20 mouse cellular contexts compared by ENCODE assay signal in genomic region chr10:84363833-84364232, GRCm38 (mm10).
DNase-seq lines count a peak whose midpoint lies in the region; ATAC-seq lines count a peak whose summit lies in the region.
"Had no signal": no experiment of that assay in that cellular context is flagged by ENCODE, and none has a peak within 500 bp of the region (broad histone marks: within the 10 kb centered on the region; RNA-seq: fewer than 3 reads in every experiment).

No protein-coding gene starts in this region.

- H3K4me1 ChIP-seq in embryonic facial prominence, embryonic 14.5 days (ENCODE audit: control insufficient read depth, insufficient read depth, low read length): no peaks in the 10 kb centered on the region
- no peaks in the 10 kb centered on the region for H3K4me1 ChIP-seq in embryonic facial prominence, embryonic 10.5 days
- H3K4me1 ChIP-seq in midbrain, embryonic 11.5 days (ENCODE audit: control insufficient read depth, insufficient read depth, low read length): no peaks in the 10 kb centered on the region
- H3K4me1 ChIP-seq in midbrain, embryonic 15.5 days: no peaks in the 10 kb centered on the region
- H3K4me1 ChIP-seq: embryonic facial prominence, embryonic 12.5 days; forebrain, embryonic 10.5 days; forebrain, embryonic 12.5 days had no signal

- H3K36me3 ChIP-seq in embryonic facial prominence, embryonic 14.5 days (ENCODE audit: control insufficient read depth, insufficient read depth, low read length): no peaks in the 10 kb centered on the region
- no peaks in the 10 kb centered on the region for H3K36me3 ChIP-seq in embryonic facial prominence, embryonic 10.5 days (replicated peaks)
- H3K36me3 ChIP-seq in midbrain, embryonic 11.5 days (ENCODE audit: control insufficient read depth, insufficient read depth, low read length): no peaks in the 10 kb centered on the region
- no peaks in the 10 kb centered on the region for H3K36me3 ChIP-seq in midbrain, embryonic 15.5 days (replicated peaks)
- H3K36me3 ChIP-seq: embryonic facial prominence, embryonic 12.5 days; embryonic facial prominence, embryonic 15.5 days; forebrain, embryonic 10.5 days; forebrain, embryonic 12.5 days had no signal

- ATAC-seq in embryonic facial prominence, embryonic 14.5 days (ENCODE audit: low read depth): peak; percentile 30; the same call in 1 of the 2 replicates
- ATAC-seq in midbrain, embryonic 11.5 days (ENCODE audit: low FRiP score): no peak
- ATAC-seq in midbrain, embryonic 15.5 days (replicated peaks): no peak
- ATAC-seq: forebrain, embryonic 14.5 days; forebrain, embryonic 16.5 days had no signal

- H3K27ac ChIP-seq in embryonic facial prominence, embryonic 14.5 days (replicated peaks; ENCODE audit: low read depth, low read length): no peak overlapping the region
- H3K27ac ChIP-seq in embryonic facial prominence, embryonic 10.5 days (replicated peaks): no peak overlapping the region
- no peak overlapping the region for H3K27ac ChIP-seq in midbrain, embryonic 11.5 days (ENCODE audit: low read depth, low read length)
- no peak overlapping the region for H3K27ac ChIP-seq in midbrain, embryonic 15.5 days
- H3K27ac ChIP-seq: embryonic facial prominence, embryonic 12.5 days; embryonic facial prominence, embryonic 15.5 days; forebrain, embryonic 10.5 days; forebrain, embryonic 12.5 days had no signal

- H3K9ac ChIP-seq in embryonic facial prominence, embryonic 14.5 days (ENCODE audit: low read depth, low read length): no peak overlapping the region
- no peak overlapping the region for H3K9ac ChIP-seq in midbrain, embryonic 11.5 days (ENCODE audit: low read length)
- H3K9ac ChIP-seq in midbrain, embryonic 15.5 days: no peak overlapping the region
- H3K9ac ChIP-seq: embryonic facial prominence, embryonic 12.5 days; embryonic facial prominence, embryonic 15.5 days; forebrain, embryonic 12.5 days had no signal

- H3K4me3 ChIP-seq in embryonic facial prominence, embryonic 14.5 days (ENCODE audit: low read depth, low read length): no peak overlapping the region
- H3K4me3 ChIP-seq in embryonic facial prominence, embryonic 10.5 days: no peak overlapping the region
- H3K4me3 ChIP-seq in midbrain, embryonic 11.5 days (ENCODE audit: low read depth, low read length): no peak overlapping the region
- H3K4me3 ChIP-seq in midbrain, embryonic 15.5 days: no peak overlapping the region
- H3K4me3 ChIP-seq: embryonic facial prominence, embryonic 12.5 days; embryonic facial prominence, embryonic 15.5 days; erythroblast, embryonic 14.5 days; forebrain, embryonic 10.5 days; forebrain, embryonic 12.5 days had no signal

- DNase-seq in embryonic facial prominence, embryonic 14.5 days (ENCODE audit: low spot score): peak; percentile 58
- DNase-seq in embryonic facial prominence, embryonic 10.5 days (ENCODE audit: low spot score): no peak
- peak; percentile 60 for DNase-seq in midbrain, embryonic 11.5 days (ENCODE audit: low spot score, missing footprints)
- DNase-seq: adrenal gland, adult 2 months; adrenal gland, postnatal 10 days; adrenal gland, postnatal 25 days; cerebellum, adult 11 months; cerebellum, adult 2 months; cerebellum, adult 9-10 months; cerebellum, postnatal 14 days; cerebellum, postnatal 36 days; embryo, embryonic 11 days had no signal

- WGBS in embryonic facial prominence, embryonic 14.5 days: 77% methylated on average over 7 of the region's 7 CpGs
- WGBS in embryonic facial prominence, embryonic 10.5 days: 85% methylated on average over 7 of the region's 7 CpGs
- 84% methylated on average over 7 of the region's 7 CpGs for whole genome bisulfite sequencing in midbrain, embryonic 11.5 days
- WGBS in midbrain, embryonic 15.5 days: 88% methylated on average over 7 of the region's 7 CpGs

- H3K4me2 ChIP-seq in embryonic facial prominence, embryonic 14.5 days (ENCODE audit: low read depth, low read length): no peak overlapping the region
- H3K4me2 ChIP-seq in midbrain, embryonic 11.5 days: no peak overlapping the region
- H3K4me2 ChIP-seq in midbrain, embryonic 15.5 days: no peak overlapping the region
- H3K4me2 ChIP-seq: embryonic facial prominence, embryonic 12.5 days; embryonic facial prominence, embryonic 15.5 days; forebrain, embryonic 12.5 days had no signal

- H3K27me3 ChIP-seq in embryonic facial prominence, embryonic 14.5 days (replicated peaks; ENCODE audit: control insufficient read depth, insufficient read depth, low read length): no peaks in the 10 kb centered on the region
- H3K27me3 ChIP-seq in embryonic facial prominence, embryonic 10.5 days (replicated peaks; ENCODE audit: low read depth, poor library complexity, severe bottlenecking): no peaks in the 10 kb centered on the region
- H3K27me3 ChIP-seq in midbrain, embryonic 11.5 days (ENCODE audit: control insufficient read depth, insufficient read depth, low read length): no peaks in the 10 kb centered on the region
- H3K27me3 ChIP-seq in midbrain, embryonic 15.5 days (replicated peaks): no peaks in the 10 kb centered on the region
- H3K27me3 ChIP-seq: embryonic facial prominence, embryonic 12.5 days; embryonic facial prominence, embryonic 15.5 days; forebrain, embryonic 12.5 days had no signal

- no peaks in the 10 kb centered on the region for H3K9me3 ChIP-seq in embryonic facial prominence, embryonic 14.5 days (ENCODE audit: control insufficient read depth, low read length)
- H3K9me3 ChIP-seq in embryonic facial prominence, embryonic 10.5 days: no peaks in the 10 kb centered on the region
- 0 out of 2 replicates have a peak, but pooled peaks cover 1% of the 10 kb centered on the region for H3K9me3 ChIP-seq in midbrain, embryonic 11.5 days (ENCODE audit: control insufficient read depth, low read length)
- H3K9me3 ChIP-seq in midbrain, embryonic 15.5 days: no peaks in the 10 kb centered on the region
- H3K9me3 ChIP-seq: embryonic facial prominence, embryonic 12.5 days; embryonic facial prominence, embryonic 15.5 days; forebrain, embryonic 10.5 days; forebrain, embryonic 12.5 days had no signal
